Mouse (Mus musculus): ENCODE data around the gene Dock8. TPM values are rescaled to one million over a fixed set of nuclear protein-coding genes. Genes with fewer than 3 reads are reported as not detected.

Dock8 gene
- polyA plus RNA-seq, 1 experiment from 2014 or later = 17.6 TPM

DNA sequence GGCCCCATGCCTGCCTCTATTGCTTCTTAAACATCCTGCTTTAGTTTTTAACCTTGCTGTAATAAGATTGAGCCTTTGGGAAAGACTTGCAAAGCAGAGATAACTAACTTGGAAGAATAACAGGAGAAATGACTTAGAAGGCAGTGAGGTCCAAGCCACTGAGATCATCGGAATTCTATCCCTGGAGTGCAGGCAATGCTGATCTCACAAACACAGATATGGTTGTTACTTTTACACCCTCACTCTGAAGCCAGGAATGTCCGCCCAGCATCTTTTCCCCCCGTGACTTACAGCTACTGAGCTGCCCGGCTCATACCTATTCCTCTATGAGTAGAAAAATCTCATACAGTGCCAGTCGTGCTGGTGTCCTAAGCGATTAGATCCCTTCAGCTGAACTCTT is 180.7 kb downstream of the Dock8 start:
- no peak for DNase-seq (ENCODE audit: low spot score)
- Histone ChIP-seq H3K27ac (ENCODE audit: low read depth, low read length) (no peak overlapping the region), H3K36me3 (ENCODE audit: control insufficient read depth, insufficient read depth, low read length) (no peaks in the 10 kb centered on the region; the same call in none of the 2 replicates), H3K4me1 (replicated peaks; ENCODE audit: control insufficient read depth, insufficient read depth, low read length) (no peaks in the 10 kb centered on the region), H3K27me3 (replicated peaks; ENCODE audit: control insufficient read depth, insufficient read depth, low read length) (no peaks in the 10 kb centered on the region), H3K4me2 (no peak overlapping the region), H3K4me3 (ENCODE audit: low read depth, low read length) (no peak overlapping the region), H3K9ac (ENCODE audit: low read depth, low read length) (no peak overlapping the region), H3K9me3 (ENCODE audit: control insufficient read depth, low read length) (no peaks in the 10 kb centered on the region)
- WGBS = 79% methylated on average over 6 of the region's 6 CpGs
- ATAC-seq (replicated peaks; ENCODE audit: low FRiP score) = no peak

GRCm38 (mm10) chr19:25180547-25180946 is 181.2 kb downstream of the Dock8 start:
- WGBS = 88% methylated on average over 6 of the region's 6 CpGs
- Histone ChIP-seq H3K4me3 (ENCODE audit: low read depth, low read length) (no peak overlapping the region), H3K27me3 (replicated peaks; ENCODE audit: control insufficient read depth, insufficient read depth, low read length) (no peaks in the 10 kb centered on the region), H3K4me2 (no peak overlapping the region), H3K9me3 (ENCODE audit: control insufficient read depth, low read length) (no peaks in the 10 kb centered on the region), H3K36me3 (ENCODE audit: control insufficient read depth, insufficient read depth, low read length) (no peaks in the 10 kb centered on the region; the same call in 1 of the 2 replicates), H3K9ac (ENCODE audit: low read depth, low read length) (no peak overlapping the region), H3K27ac (ENCODE audit: low read depth, low read length) (no peak overlapping the region), H3K4me1 (replicated peaks; ENCODE audit: control insufficient read depth, insufficient read depth, low read length) (no peaks in the 10 kb centered on the region)
- DNase-seq (ENCODE audit: low spot score) (no peak), ATAC-seq (replicated peaks; ENCODE audit: low FRiP score) (no peak)

DNA sequence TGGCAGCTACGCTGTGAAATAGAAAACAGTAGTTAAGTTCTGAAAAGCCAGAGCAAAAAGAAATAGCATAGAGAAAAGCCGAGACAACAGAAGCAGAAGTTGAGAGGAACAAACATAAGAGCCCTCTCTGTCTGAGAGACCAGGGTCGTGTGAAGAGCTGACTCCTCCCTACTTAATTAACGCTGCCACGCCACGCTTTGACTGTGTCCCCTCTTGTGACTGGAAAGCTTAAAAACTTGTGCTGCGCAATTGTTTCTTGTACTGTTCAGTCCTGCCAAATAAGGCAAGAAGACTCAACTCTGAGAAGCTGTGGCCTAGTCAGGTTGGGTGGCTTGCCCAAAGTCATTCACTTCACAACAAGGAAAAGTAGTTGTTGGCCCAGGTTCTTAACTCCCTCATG is 184.7 kb downstream of the Dock8 start:
- Histone ChIP-seq H3K9me3 (ENCODE audit: control insufficient read depth, low read length) (no peaks in the 10 kb centered on the region), H3K27me3 (replicated peaks; ENCODE audit: control insufficient read depth, insufficient read depth, low read length) (no peaks in the 10 kb centered on the region), H3K9ac (ENCODE audit: low read depth, low read length) (no peak overlapping the region), H3K27ac (ENCODE audit: low read depth, low read length) (no peak overlapping the region), H3K4me1 (replicated peaks; ENCODE audit: control insufficient read depth, insufficient read depth, low read length) (no peaks in the 10 kb centered on the region), H3K4me2 (no peak overlapping the region), H3K36me3 (ENCODE audit: control insufficient read depth, insufficient read depth, low read length) (no peaks in the 10 kb centered on the region; the same call in 1 of the 2 replicates), H3K4me3 (ENCODE audit: low read depth, low read length) (no peak overlapping the region)
- no peak for ATAC-seq (replicated peaks; ENCODE audit: low FRiP score)
- WGBS = 85% methylated on average over 7 of the region's 7 CpGs
- DNase-seq (ENCODE audit: low spot score) = no peak

DNA sequence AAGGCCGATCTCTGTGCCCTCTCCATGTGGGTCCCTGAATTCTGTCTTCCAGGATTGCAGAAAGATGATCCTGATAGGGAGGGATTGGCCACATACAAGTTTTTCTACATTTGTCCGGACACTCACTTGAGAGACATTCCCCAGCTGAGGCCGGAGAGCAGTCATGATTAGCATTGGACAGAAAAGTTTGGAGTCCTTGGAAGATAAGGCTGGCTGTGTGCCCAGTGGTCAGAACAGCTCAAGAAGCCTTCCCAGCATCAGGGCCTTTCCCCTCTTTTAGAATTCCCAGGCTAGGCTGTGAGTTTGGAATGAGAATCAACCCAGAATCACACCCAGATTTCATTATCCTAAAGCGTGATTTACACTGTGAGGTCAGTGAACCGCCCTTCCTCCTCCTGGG is 187.0 kb downstream of the Dock8 start:
- ATAC-seq (replicated peaks; ENCODE audit: low FRiP score) (no peak), DNase-seq (ENCODE audit: low spot score) (no peak)
- Histone ChIP-seq H3K9ac (ENCODE audit: low read depth, low read length) (no peak overlapping the region), H3K4me2 (no peak overlapping the region), H3K4me3 (ENCODE audit: low read depth, low read length) (no peak overlapping the region), H3K27ac (ENCODE audit: low read depth, low read length) (no peak overlapping the region), H3K9me3 (ENCODE audit: control insufficient read depth, low read length) (no peaks in the 10 kb centered on the region), H3K27me3 (replicated peaks; ENCODE audit: control insufficient read depth, insufficient read depth, low read length) (no peaks in the 10 kb centered on the region), H3K36me3 (ENCODE audit: control insufficient read depth, insufficient read depth, low read length) (no peaks in the 10 kb centered on the region; the same call in none of the 2 replicates), H3K4me1 (replicated peaks; ENCODE audit: control insufficient read depth, insufficient read depth, low read length) (no peaks in the 10 kb centered on the region)
- 86% methylated on average over 5 of the region's 5 CpGs for WGBS

- Histone ChIP-seq H3K36me3 (ENCODE audit: control insufficient read depth, insufficient read depth, low read length) (no peaks in the 10 kb centered on the region; the same call in 1 of the 2 replicates), H3K27ac (ENCODE audit: low read depth, low read length) (no peak overlapping the region), H3K9me3 (ENCODE audit: control insufficient read depth, low read length) (no peaks in the 10 kb centered on the region), H3K4me2 (no peak overlapping the region), H3K9ac (ENCODE audit: low read depth, low read length) (no peak overlapping the region), H3K4me1 (replicated peaks; ENCODE audit: control insufficient read depth, insufficient read depth, low read length) (no peaks in the 10 kb centered on the region), H3K27me3 (replicated peaks; ENCODE audit: control insufficient read depth, insufficient read depth, low read length) (no peaks in the 10 kb centered on the region), H3K4me3 (ENCODE audit: low read depth, low read length) (no peak overlapping the region)
- DNase-seq (ENCODE audit: low spot score) (no peak), ATAC-seq (replicated peaks; ENCODE audit: low FRiP score) (no peak)
- WGBS = 76% methylated on average over 18 of the region's 18 CpGs
Observed at GRCm38 (mm10) chr19:25187681-25188080, 188.3 kb downstream of the Dock8 start.

DNA sequence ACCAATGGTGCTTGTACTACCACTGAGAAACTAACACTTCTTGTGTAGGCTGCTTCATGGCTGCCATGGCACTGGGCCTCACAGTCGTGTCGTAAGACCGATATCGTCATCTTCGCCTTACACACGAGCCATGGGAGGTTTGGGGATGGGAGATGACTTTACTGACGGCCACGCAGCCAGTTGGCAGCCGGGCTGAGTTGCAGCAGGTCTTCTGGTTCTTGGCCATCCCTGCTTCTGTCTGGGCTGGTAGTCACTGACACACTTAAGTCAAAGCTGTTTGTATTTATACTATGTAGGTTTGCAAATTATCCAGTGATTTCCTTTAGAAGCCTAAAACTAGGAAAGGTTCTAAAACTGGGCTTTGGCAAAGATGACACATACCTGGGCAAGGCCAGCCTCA is 194.4 kb downstream of the Dock8 start:
- Histone ChIP-seq H3K4me3 (ENCODE audit: low read depth, low read length) (no peak overlapping the region), H3K9ac (ENCODE audit: low read depth, low read length) (no peak overlapping the region), H3K27ac (ENCODE audit: low read depth, low read length) (no peak overlapping the region), H3K27me3 (replicated peaks; ENCODE audit: control insufficient read depth, insufficient read depth, low read length) (no peaks in the 10 kb centered on the region), H3K36me3 (ENCODE audit: control insufficient read depth, insufficient read depth, low read length) (peaks cover 2% of the 10 kb centered on the region; the same call in 1 of the 2 replicates), H3K4me1 (replicated peaks; ENCODE audit: control insufficient read depth, insufficient read depth, low read length) (no peaks in the 10 kb centered on the region), H3K9me3 (ENCODE audit: control insufficient read depth, low read length) (no peaks in the 10 kb centered on the region), H3K4me2 (no peak overlapping the region)
- 93% methylated on average over 9 of the region's 9 CpGs for WGBS
- DNase-seq (ENCODE audit: low spot score) (no peak), ATAC-seq (replicated peaks; ENCODE audit: low FRiP score) (no peak)

GRCm38 (mm10) chr19:25200081-25200860 is 200.9 kb downstream of the Dock8 start:
- DNase-seq (ENCODE audit: low spot score) (no peak), ATAC-seq (replicated peaks; ENCODE audit: low FRiP score) (no peak)
- no peaks in the 10 kb centered on the region for H3K36me3 ChIP-seq (ENCODE audit: control insufficient read depth, insufficient read depth, low read length)
- H3K27me3 ChIP-seq (replicated peaks; ENCODE audit: control insufficient read depth, insufficient read depth, low read length) = no peaks in the 10 kb centered on the region
- H3K9ac ChIP-seq (ENCODE audit: low read depth, low read length) = no peak overlapping the region
- 75% methylated on average over 13 of the region's 13 CpGs for WGBS
- H3K4me3 ChIP-seq (ENCODE audit: low read depth, low read length) = no peak overlapping the region
- H3K4me2 ChIP-seq = no peak overlapping the region
- no peak overlapping the region for H3K27ac ChIP-seq (ENCODE audit: low read depth, low read length)
- H3K9me3 ChIP-seq (ENCODE audit: control insufficient read depth, low read length) = no peaks in the 10 kb centered on the region
- no peaks in the 10 kb centered on the region for H3K4me1 ChIP-seq (replicated peaks; ENCODE audit: control insufficient read depth, insufficient read depth, low read length)

- no peak overlapping the region for H3K4me2 ChIP-seq
- H3K27ac ChIP-seq (ENCODE audit: low read depth, low read length) = no peak overlapping the region
- no peaks in the 10 kb centered on the region for H3K9me3 ChIP-seq (ENCODE audit: control insufficient read depth, low read length)
- 84% methylated on average over 12 of the region's 12 CpGs for WGBS
- H3K27me3 ChIP-seq (replicated peaks; ENCODE audit: control insufficient read depth, insufficient read depth, low read length) = peaks cover 3% of the 10 kb centered on the region; the same call in 1 of the 2 replicates
- no peak overlapping the region for H3K4me3 ChIP-seq (ENCODE audit: low read depth, low read length)
- peaks cover 4% of the 10 kb centered on the region for H3K4me1 ChIP-seq (replicated peaks; ENCODE audit: control insufficient read depth, insufficient read depth, low read length)
- no peak for ATAC-seq (replicated peaks; ENCODE audit: low FRiP score)
- no peaks in the 10 kb centered on the region for H3K36me3 ChIP-seq (ENCODE audit: control insufficient read depth, insufficient read depth, low read length)
- H3K9ac ChIP-seq (ENCODE audit: low read depth, low read length) = no peak overlapping the region
- no peak for DNase-seq (ENCODE audit: low spot score)
Observed at GRCm38 (mm10) chr19:25203077-25203476, 203.7 kb downstream of the Dock8 start.

DNA sequence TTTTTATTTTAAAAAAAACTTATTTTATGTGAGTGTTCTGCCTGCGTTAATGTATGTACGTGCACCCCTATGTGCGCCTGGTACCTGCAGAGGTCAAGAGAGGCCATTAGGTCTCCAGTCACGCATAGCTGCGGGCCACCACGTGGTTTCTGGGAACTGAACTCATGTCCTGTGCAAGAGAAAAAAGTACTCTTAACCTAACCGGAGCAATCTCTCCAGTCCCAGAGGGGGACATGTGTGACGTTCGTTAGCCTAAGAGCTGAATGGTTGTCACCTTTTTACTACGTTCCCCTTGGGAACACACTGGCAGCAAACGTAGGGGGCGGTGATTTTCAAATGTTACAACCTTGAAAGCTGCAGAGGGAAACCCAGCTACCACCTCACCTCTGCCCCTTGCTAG is 207.6 kb downstream of the Dock8 start:
- Histone ChIP-seq H3K4me2 (no peak overlapping the region), H3K4me3 (ENCODE audit: low read depth, low read length) (no peak overlapping the region), H3K9me3 (ENCODE audit: control insufficient read depth, low read length) (no peaks in the 10 kb centered on the region), H3K36me3 (ENCODE audit: control insufficient read depth, insufficient read depth, low read length) (no peaks in the 10 kb centered on the region), H3K9ac (ENCODE audit: low read depth, low read length) (no peak overlapping the region), H3K27ac (ENCODE audit: low read depth, low read length) (no peak overlapping the region), H3K4me1 (replicated peaks; ENCODE audit: control insufficient read depth, insufficient read depth, low read length) (peaks cover 4% of the 10 kb centered on the region), H3K27me3 (replicated peaks; ENCODE audit: control insufficient read depth, insufficient read depth, low read length) (peaks cover 6% of the 10 kb centered on the region; the same call in 1 of the 2 replicates)
- DNase-seq (ENCODE audit: low spot score) (no peak), ATAC-seq (replicated peaks; ENCODE audit: low FRiP score) (no peak)
- WGBS = 64% methylated on average over 12 of the region's 12 CpGs

Data from liver, embryonic 11.5 days (tissue).